16 mouse cellular contexts compared by ENCODE assay signal in genomic region chr10:125274519-125275148, GRCm38 (mm10).
"Had no signal": no experiment of that assay in that cellular context is flagged by ENCODE, and none has a peak within 500 bp of the region (broad histone marks: within the 10 kb centered on the region; RNA-seq: fewer than 3 reads in every experiment).

No protein-coding gene starts in this region.

- H3K4me2 ChIP-seq: kidney, embryonic 15.5 days; liver, embryonic 13.5 days; lung, embryonic 15.5 days; neural tube, embryonic 15.5 days had no signal

- DNase-seq: kidney, adult 18-20 months; kidney, postnatal 25 days; liver, embryonic 13.5 days; liver, postnatal 0 days; lung, postnatal 14 days; right cerebral cortex, adult 18-20 months; right cerebral cortex, postnatal 25 days; thymus, postnatal 4 days had no signal

- H3K36me3 ChIP-seq: kidney, embryonic 15.5 days; limb, embryonic 10.5 days; liver, embryonic 13.5 days; lung, embryonic 15.5 days; midbrain, embryonic 10.5 days; neural tube, embryonic 15.5 days had no signal

- H3K4me1 ChIP-seq: liver, embryonic 13.5 days; midbrain, embryonic 10.5 days had no signal

- H3K27ac ChIP-seq: kidney, embryonic 15.5 days; left cerebral cortex, adult 2 months; limb, embryonic 10.5 days; liver, embryonic 13.5 days; lung, embryonic 15.5 days; macrophage; midbrain, embryonic 10.5 days; neural tube, embryonic 15.5 days; stomach, postnatal 0 days had no signal

- H3K9me3 ChIP-seq: kidney, embryonic 15.5 days; limb, embryonic 10.5 days; liver, embryonic 13.5 days; lung, embryonic 15.5 days; midbrain, embryonic 10.5 days; neural tube, embryonic 15.5 days had no signal

- ATAC-seq: liver, postnatal 0 days had no signal

- H3K9ac ChIP-seq: kidney, embryonic 15.5 days; liver, embryonic 13.5 days; liver, postnatal 0 days; lung, embryonic 15.5 days; neural tube, embryonic 15.5 days had no signal

- H3K27me3 ChIP-seq: kidney, embryonic 15.5 days; liver, embryonic 13.5 days; lung, embryonic 15.5 days; neural tube, embryonic 15.5 days had no signal

- H3K4me3 ChIP-seq: kidney, embryonic 15.5 days; left cerebral cortex, adult 2 months; limb, embryonic 10.5 days; liver, embryonic 13.5 days; lung, embryonic 15.5 days; midbrain, embryonic 10.5 days; neural tube, embryonic 15.5 days had no signal
